Mouse (Mus musculus): ENCODE data around the gene Bbc3. TPM values are rescaled to one million over a fixed set of nuclear protein-coding genes. Genes with fewer than 3 reads are reported as not detected.

Gene Bbc3
- total RNA-seq, 4 experiments from 2014 or later: 1.4 to 2.1 (median 1.5) TPM

- DNase-seq (ENCODE audit: low spot score in 2 of 2): no peak
These were observed 7.1 kb downstream of the Bbc3 start for GRCm38 (mm10) chr7:16315222-16315759.

- DNase-seq (ENCODE audit: low spot score in 2 of 2): no peak
These were observed 8.9 kb downstream of the Bbc3 start for GRCm38 (mm10) chr7:16317094-16317493.

- DNase-seq (ENCODE audit: low spot score in 2 of 2): no peak
These were observed 11.0 kb downstream of the Bbc3 start for GRCm38 (mm10) chr7:16319216-16319615.

GRCm38 (mm10) chr7:16320479-16320878, 12.3 kb downstream of the Bbc3 start:
- DNase-seq (ENCODE audit: low spot score in 2 of 2): no peak

- no peak for DNase-seq (ENCODE audit: low spot score in 2 of 2)
These were observed 16.5 kb downstream of the Bbc3 start for GRCm38 (mm10) chr7:16324661-16325060.

GRCm38 (mm10) chr7:16325920-16326606, 17.9 kb downstream of the Bbc3 start:
- DNase-seq (ENCODE audit: low spot score in 2 of 2): peak; percentile 65 to 66

- no peak for DNase-seq (ENCODE audit: low spot score in 2 of 2)
These were observed 18.4 kb downstream of the Bbc3 start for GRCm38 (mm10) chr7:16326607-16326971.

- DNase-seq (ENCODE audit: low spot score in 2 of 2): no peak
These were observed 21.0 kb downstream of the Bbc3 start for GRCm38 (mm10) chr7:16329146-16329545.

GRCm38 (mm10) chr7:16337733-16338132, 29.5 kb downstream of the Bbc3 start:
- DNase-seq (ENCODE audit: low spot score in 2 of 2): no peak

GRCm38 (mm10) chr7:16344598-16344997, 36.4 kb downstream of the Bbc3 start:
- no peak for DNase-seq (ENCODE audit: low spot score in 2 of 2)

GRCm38 (mm10) chr7:16345297-16345696, 37.1 kb downstream of the Bbc3 start:
- no peak for DNase-seq (ENCODE audit: low spot score in 2 of 2)

GRCm38 (mm10) chr7:16349999-16350398, 41.8 kb downstream of the Bbc3 start:
- DNase-seq (ENCODE audit: low spot score in 2 of 2): no peak

GRCm38 (mm10) chr7:16355854-16356594, 47.8 kb downstream of the Bbc3 start:
- DNase-seq (ENCODE audit: low spot score in 2 of 2): no peak

GRCm38 (mm10) chr7:16357602-16358001, 49.4 kb downstream of the Bbc3 start:
- DNase-seq (ENCODE audit: low spot score in 2 of 2): no peak

GRCm38 (mm10) chr7:16364319-16364718, 56.1 kb downstream of the Bbc3 start:
- no peak for DNase-seq (ENCODE audit: low spot score in 2 of 2)

- no peak for DNase-seq (ENCODE audit: low spot score in 2 of 2)
These were observed 56.8 kb downstream of the Bbc3 start for GRCm38 (mm10) chr7:16364901-16365500.

GRCm38 (mm10) chr7:16366133-16366646, 58.0 kb downstream of the Bbc3 start:
- no peak for DNase-seq (ENCODE audit: low spot score in 2 of 2)

GRCm38 (mm10) chr7:16366669-16367068, 58.5 kb downstream of the Bbc3 start:
- DNase-seq (ENCODE audit: low spot score in 2 of 2): no peak

Measured in gastrocnemius, adult 8-10 months (tissue).